Mouse (Mus musculus): Measurements from ENCODE around the gene Pkp1.

The Pkp1 gene

DNA sequence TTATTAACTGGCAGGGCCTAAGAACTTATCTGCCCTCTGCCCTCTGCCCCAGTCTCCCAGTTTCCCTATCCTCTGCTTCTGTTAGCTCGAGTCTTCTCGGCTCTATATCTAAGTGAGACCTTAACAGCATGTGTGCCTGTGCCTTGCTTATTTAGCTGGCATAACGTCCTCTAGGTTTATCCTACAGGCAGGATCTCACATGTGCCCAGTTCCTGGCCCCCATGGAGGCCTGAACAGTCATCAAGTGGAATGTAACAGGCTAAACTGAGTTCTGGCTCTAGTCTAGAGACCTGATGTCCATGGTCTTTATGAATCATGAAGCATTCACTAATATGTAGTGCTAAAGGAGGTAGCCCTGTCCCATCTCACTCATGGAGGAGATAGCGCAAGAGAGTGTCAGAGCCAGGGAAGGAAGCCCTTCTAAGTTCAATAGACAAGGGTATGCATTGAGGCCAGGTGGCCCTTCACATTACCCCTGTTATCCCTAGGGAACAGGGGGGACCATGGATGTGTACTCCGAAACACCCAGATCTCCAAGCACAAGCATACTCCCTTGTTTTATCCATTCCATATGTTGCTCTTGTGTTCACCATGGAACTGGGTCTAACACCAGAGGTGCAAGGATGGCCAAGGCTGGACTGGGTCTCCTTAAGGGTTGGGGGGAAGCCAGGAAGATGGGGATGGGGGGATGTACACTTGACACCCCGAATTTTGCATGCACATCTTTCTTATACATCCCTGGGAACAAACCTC is 64.2 kb downstream of the Pkp1 start:
- no peak for DNase-seq

- no peak for DNase-seq
These were observed 65.8 kb downstream of the Pkp1 start for GRCm38 (mm10) chr1:135853200-135853599.

DNA sequence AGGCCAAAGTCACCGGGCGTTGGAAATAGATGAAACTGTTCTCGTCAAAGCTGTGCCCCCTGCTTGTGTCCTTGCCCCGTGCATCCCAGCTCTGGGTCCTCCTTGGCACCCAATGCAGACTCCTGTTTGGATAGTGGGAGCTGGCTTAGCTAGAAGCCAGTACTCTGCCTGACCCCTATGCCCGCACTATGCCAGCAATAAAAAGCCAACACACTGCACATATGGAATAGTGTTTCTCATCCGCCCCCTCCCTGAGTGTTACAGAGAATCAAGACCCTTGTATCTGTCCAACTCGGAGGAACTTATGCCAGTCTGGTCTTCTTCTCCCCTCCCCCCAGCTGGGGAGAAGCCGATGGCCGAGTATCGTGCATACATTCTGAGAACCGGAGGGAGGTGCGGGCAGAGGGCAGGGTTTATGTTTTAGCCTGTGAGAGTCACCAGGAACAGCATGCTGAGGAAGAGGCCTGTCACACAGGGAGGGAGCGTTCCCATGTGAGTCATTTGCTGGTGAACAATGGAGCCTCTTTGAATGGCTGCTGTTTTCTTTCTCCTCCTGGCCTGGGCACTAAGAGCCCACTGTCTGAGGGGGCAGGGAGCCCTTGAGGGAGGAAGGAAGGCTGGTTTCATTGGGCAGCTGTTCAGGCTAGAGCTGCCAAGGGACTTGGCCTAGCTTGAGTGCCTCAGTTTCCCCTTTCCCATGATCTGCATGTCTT is 66.8 kb downstream of the Pkp1 start:
- DNase-seq = no peak

DNA sequence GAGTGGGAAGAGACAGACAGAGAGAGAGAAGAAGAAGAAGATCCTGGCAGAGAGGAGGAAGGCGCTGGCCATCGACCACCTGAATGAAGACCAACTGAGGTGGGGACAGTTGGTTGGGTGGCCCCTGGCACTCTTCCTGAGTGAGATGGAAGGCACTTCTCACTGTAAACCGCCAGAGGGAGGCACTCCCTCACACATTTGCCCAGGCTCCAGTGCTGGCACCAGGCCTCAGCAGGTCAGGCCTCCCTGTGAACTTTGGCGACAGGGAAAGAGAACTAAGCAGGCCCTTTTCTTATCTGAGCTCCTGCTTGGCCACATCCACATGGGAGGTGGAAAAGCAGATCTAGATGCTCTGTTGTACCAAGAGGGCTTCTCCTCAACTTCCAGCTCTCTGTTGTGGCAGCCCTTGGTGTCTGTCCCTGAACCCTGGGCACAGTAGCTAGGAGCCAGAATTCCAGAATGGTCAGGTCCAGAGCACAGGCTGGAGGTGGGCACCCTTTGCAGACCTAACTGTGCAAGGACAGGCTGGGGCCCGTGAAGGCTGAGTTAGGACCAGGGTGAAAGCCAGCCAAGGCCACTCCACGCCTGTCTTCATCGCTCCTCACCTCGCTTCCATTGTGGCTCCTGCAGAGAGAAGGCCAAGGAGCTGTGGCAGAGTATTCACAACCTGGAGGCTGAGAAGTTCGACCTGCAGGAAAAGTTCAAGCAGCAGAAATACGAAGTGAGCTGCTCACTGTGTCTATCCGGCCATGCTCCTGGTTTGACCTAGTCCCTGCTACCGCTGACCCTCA is 68.1 kb downstream of the Pkp1 start:
- DNase-seq = peak; percentile 43

DNA sequence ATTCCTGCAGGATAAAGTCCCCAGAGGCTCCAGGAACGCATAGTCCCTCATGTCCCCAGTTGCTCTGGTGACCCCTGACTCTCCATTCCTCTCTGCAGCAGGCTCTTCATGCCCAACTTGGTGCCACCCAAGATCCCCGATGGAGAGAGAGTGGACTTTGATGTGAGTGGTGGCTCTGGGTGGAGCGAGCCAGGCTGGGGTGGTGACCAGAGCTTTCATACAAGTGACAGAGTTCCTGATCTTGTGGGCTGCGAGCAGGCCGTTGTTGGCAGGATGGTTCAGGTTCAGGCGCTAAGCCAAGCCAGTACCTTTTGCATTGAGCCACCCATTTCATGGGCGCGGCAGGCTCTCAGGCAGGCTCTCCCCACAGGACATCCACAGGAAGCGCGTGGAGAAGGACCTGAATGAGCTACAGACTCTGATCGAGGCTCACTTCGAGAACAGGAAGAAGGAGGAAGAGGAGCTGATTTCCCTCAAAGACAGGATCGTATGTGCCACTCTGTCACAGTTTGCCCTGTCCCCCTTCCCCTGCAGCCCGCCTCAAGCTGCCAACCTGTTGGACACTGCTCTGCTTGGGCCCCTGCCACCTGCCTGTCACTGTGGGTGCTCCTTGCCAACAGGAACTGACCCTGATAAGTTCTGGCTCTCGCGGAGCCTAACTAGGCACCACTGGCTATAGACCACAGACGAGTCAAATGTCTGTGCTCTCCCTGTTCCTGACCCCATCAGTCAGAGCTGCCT is 71.2 kb downstream of the Pkp1 start:
- DNase-seq = no peak

DNA sequence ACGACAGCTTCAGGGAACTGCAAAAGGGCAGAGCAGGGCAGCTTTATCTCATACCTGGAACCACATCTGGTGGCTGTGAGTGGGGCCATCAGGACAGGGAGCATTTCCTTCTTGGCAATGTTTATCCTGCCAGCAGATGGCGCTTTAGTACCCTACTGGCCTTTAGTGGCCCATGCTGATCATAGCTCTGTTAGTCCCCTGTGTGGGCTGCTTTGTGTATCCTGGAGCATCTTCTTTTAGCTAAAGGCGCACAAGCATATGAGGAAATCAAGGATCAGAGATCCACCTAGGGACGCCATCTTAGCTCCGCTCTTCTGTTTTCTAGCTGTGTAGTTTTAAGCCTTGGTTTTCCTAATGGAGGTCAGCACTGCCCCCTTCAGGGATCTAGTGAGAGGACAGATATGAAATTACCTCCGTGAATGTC is 71.9 kb downstream of the Pkp1 start:
- DNase-seq = peak; percentile 36

DNA sequence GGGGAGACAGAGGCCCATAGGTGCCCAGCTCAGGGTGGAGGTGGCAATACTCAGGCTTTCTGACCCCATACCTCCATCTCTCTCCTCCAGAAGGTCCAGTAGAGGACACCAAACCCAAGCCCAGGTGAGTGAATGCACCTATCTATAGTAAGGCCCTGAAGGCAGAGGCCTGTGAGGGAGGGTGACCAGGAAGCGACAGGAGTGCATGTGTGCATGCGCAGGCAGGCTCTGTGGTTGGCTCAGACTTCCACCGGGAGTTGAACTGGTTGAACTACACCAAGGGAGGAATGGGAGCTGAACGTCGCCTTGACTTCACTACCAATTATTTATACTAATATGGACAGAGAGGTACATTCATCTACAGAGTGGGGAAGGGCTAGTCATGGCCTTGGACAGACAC is 72.4 kb downstream of the Pkp1 start:
- no peak for DNase-seq

- DNase-seq = no peak
These were observed 74.5 kb downstream of the Pkp1 start for GRCm38 (mm10) chr1:135844481-135844880.

DNA sequence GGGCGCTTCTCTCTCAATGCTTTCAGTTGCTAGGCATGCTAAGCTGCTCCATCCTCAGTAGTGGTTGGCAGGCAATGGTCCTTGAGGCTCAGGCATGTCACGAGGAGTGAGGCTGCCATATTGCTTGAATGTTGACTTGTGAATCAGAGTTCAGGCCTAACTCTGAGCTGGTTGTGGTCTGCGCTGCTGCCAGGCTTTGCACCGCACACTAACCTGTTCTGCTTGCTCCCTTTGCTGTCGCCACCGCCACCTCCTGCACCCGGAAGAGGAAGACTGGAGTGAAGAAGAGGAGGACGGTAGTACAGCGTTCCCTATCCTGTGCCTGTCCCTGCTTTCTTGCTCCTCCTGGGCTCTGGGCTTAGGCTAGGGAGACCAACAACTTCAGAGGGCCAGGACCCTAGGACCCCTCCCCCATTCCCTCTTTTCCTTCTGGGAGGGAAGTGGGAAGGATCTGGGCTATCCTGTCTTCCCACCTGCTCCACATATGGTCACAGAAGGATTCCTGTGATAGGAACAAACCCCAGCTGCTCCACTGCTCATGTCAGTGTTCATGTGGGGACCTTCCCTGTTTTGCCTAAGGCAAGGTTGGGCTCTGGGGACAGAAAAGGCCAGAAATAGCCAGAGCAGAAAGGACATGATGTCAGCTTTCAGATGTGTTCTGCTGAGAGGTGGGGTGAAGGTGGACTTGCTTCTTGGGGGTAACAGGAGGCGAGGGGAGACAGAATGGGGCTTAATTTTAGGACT is 75.3 kb downstream of the Pkp1 start:
- no peak for DNase-seq

DNA sequence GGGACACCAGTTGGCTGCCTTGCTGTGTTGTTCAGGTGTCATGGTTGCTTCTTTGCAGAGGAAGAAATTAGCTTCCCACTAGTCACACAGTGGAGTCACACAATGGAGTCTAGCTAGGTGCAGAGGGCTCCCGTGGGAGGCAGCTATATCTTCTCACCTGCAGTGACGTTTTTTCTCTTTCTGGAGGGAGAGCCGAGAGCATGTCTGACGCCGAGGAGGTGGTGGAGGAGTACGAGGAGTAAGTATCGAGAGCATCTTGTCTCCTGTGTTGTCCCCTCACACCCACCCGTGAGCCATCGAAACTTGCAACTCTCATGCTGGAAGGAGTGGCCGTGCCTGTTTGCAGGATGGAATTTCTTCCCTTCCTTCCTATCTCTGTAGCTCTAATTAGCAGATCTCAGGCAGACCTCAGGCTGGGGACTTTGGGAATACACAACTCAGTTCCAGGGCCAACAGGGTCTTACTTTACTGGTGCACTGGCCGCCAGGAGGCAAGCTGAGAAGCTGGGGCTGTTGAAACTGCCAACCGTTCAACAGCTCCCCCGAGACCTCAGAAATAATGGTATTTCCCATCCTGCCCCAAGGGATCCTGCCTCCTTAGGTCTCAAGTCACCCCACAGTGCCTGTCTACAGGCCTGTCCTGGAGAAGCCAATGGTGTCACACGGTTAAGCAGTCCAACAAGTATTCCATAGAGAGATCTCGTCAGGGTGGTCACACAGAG is 78.2 kb downstream of the Pkp1 start:
- DNase-seq = no peak

DNA sequence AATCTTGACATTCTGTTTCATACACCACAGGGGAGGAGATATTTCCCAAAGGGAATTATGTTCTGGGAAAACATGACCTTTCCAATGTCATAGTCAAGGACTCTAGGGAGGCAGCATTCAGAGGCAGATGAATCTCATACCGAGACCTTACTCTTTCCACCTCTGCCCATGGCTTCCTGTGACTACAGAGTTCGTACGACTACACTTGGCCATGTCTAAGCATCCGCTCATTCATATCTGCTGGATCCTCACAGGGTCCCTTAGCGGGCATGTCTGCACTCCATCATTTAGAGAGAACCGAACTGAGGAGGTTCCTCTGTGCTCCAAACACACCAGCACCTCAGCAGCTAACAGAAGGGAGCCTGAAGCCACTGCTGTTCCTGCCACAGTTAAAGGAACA is 79.9 kb downstream of the Pkp1 start:
- no peak for DNase-seq

DNA sequence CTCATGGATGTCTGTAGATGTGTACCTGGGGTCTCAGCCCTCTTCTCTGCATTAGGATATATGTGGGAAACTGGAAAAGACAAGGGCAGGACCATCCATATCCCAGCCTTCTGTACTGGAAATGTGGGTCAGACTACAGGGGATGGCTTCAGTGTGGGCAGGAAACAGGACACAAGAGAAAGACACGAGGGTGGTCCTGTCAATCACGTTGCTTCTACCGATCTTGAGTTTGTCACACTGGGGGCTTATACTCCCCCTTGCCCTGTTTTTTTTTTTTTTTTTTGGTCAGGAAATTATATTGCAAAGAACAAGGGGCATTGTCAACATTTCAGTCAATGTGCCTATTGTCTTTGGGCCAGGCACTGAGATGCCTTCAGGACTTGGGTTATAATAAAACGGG is 80.4 kb downstream of the Pkp1 start:
- DNase-seq = no peak

- no peak for DNase-seq
These were observed 83.1 kb downstream of the Pkp1 start, which contains the start of gene Tnnt2 for GRCm38 (mm10) chr1:135835716-135836483. Tnnt2 (plus strand) TSS chr1:135836354.

- DNase-seq = no peak
These were observed 84.0 kb downstream of the Pkp1 start for GRCm38 (mm10) chr1:135834983-135835382.

DNA sequence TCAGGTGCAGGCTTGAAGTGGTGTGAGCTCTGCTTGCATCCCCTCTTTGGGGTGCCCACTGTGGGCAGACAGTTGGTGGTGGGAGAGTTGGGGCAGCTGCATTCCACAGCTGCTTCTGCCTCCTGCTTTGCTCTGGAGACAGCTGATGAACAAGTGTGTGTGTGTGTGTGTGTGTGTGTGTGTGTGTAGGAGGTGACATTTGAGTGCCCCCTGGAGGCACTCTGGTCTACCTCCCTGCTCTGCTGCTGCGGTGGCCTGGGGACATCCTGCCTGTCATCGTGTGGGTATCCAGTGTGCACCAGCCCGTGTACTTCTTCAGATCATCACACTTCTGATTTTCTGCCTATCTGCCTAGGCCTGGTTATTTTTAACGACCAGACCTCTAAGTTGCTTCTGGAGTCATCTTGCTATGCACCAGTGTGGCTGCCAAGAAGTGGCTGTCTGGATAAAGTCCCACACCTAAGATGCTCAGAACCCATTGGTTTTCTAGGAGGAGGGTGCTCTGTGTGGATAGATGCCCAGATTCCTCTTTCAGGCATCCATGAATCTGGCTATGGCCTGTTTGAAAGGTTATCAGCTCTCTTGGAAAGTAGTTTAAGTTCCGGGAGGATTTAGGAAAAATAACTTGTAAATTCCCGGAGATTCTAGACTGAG is 84.7 kb downstream of the Pkp1 start:
- DNase-seq = no peak

- DNase-seq = peak; percentile 54
These were observed 90.1 kb downstream of the Pkp1 start for GRCm38 (mm10) chr1:135828918-135829317.

DNA sequence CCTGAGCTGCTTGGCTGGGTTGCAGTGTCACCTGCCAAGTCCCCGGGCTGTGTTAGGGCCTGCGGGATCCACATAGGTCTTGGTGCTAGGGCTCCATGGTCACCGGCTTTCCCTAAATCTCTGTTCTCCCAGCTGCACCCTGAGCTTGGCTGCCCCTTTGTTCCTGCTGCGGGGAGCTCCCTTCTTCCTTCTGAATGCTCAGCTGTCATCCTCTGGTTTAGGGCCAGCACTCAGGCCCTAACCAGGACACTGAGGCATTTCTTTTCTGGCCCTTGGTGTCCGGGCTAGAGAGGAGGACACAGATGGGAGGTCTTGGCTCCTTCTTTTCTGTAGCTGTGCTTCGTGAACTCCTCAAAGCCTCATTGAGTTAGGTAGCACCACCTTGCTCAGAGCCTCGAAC is 97.2 kb downstream of the Pkp1 start:
- DNase-seq = no peak

All from kidney, postnatal 14 days (tissue).